Mouse (Mus musculus): ENCODE data around the gene Zmym3. TPM values are rescaled to one million over a fixed set of nuclear protein-coding genes. Genes with fewer than 3 reads are reported as not detected.
"Not testable (repeated sequence)": the region's sequence is repeated elsewhere in the genome, so short reads cannot be mapped to it uniquely, and the experiment has no call there.

The Zmym3 gene
- total RNA-seq, 1 experiment from 2014 or later: 31.3 TPM

- no peak for ATAC-seq (replicated peaks in 1 of 2; ENCODE audit: insufficient read depth in 1 of 2, low FRiP score in 2 of 2, low TSS enrichment in 1 of 2, low read depth in 1 of 2, poor library complexity in 2 of 2, severe bottlenecking in 2 of 2)
Observed at GRCm38 (mm10) chrX:101383455-101383854, 37.2 kb downstream of the Zmym3 start.

- ATAC-seq (replicated peaks in 1 of 2; ENCODE audit: insufficient read depth in 1 of 2, low FRiP score in 2 of 2, low TSS enrichment in 1 of 2, low read depth in 1 of 2, poor library complexity in 2 of 2, severe bottlenecking in 2 of 2): no peak
Observed at GRCm38 (mm10) chrX:101379744-101380143, 40.9 kb downstream of the Zmym3 start.

DNA sequence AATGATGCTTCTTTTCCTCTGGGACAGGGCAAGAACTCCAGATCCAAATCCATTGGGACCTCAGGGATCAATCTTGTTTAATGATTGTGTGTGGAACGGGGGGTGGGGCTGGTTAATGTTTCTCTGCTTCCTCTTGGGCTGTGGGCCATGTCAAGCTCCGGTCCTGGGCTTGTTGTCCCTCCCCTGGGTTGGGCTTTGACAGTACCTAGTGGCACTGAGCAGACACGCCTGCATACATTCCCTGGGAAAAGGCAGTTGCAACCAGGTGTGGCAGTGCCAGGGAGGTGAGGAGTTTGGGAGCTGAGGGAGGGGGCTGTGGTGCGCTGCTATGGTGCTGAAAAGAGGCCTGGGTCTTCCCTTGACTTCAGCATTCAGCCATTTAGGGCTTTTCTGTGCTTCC lies 43.6 kb downstream of the Zmym3 start:
- no peak for ATAC-seq (replicated peaks in 1 of 2; ENCODE audit: insufficient read depth in 1 of 2, low FRiP score in 2 of 2, low TSS enrichment in 1 of 2, low read depth in 1 of 2, poor library complexity in 2 of 2, severe bottlenecking in 2 of 2)

DNA sequence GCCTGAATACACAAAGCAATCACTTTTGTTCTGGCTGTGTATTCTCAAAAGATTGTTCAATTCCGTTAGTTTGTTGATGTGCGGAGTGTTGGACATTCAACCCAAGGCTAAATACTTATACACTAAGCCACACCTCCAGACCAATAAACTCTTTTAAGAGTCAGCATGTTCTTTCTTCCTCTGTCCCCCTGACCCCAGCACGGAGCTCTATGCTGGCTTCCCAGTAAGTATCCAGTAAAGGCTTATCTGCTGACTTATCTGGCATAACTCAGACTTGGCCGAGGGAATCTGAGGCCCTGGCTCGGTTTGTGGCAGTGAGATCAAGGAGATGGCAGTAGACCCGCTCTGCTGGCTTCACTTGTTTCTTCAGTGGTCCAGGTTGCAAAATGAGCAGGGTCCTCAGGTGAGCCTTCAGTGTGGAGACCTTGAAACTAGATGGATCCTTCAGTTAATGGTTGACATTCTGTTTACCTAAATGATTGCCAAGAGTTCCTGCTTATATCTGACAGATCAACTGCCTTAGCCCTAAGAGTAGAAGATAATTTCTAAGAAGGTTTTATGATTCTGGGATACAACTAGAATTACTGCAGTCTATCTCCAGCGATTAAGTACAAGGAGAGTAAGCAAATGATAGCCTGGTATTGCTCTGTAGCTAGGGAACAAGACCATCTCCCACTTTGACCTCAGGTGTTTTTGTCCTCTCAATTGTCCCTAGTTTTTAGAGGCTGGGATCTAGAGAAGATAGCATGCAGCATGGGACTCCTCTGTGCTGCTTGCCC lies 44.3 kb downstream of the Zmym3 start, which contains the start of gene Gjb1:
Gene Gjb1 (plus strand): TSS at position 189 of the 779 bp plus-strand sequence.
- ATAC-seq (replicated peaks in 1 of 2; ENCODE audit: insufficient read depth in 1 of 2, low FRiP score in 2 of 2, low TSS enrichment in 1 of 2, low read depth in 1 of 2, poor library complexity in 2 of 2, severe bottlenecking in 2 of 2): no peak

DNA sequence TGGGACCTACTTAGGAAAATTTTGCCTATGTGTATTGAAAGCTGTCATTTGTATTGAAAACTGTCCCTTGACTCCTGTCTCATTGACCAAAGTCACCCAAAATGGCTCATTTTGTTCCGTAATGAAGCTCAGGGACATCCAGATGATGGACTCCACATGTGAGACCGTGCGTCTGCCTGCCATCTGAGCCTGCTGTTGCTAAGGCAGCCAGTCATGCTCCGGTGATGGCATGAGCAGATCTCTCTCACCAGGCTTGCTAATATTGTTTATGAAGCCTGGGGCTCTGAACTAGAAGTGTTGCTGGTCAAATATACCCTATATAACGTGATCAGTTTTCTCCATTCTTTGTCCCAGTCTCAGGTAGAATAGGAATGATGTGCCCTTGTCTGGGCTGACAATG lies 47.7 kb downstream of the Zmym3 start:
- no peak for ATAC-seq (replicated peaks in 1 of 2; ENCODE audit: insufficient read depth in 1 of 2, low FRiP score in 2 of 2, low TSS enrichment in 1 of 2, low read depth in 1 of 2, poor library complexity in 2 of 2, severe bottlenecking in 2 of 2)

GRCm38 (mm10) chrX:101370573-101370972 lies 50.1 kb downstream of the Zmym3 start:
- ATAC-seq (replicated peaks in 1 of 2; ENCODE audit: insufficient read depth in 1 of 2, low FRiP score in 2 of 2, low TSS enrichment in 1 of 2, low read depth in 1 of 2, poor library complexity in 2 of 2, severe bottlenecking in 2 of 2): no peak

DNA sequence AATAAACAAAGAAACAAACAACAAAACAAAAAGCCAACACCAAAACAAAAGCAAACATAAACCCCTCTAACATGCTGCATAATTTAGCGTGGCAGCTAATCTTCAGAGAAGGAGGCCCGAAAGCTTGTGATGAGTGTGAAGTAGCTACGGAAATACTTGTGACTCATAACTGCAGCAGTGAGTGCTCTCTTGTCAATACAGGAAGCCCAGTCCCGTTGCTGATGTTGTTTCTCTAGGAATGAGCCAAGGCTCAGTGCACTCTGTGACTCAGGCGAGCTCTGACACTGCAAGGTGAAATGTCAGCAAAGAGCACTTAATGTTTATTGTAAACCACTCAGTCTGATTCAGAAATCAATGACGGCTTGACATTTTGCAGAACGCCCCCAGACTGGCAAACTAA lies 51.6 kb downstream of the Zmym3 start:
- no peak for ATAC-seq (replicated peaks in 1 of 2; ENCODE audit: insufficient read depth in 1 of 2, low FRiP score in 2 of 2, low TSS enrichment in 1 of 2, low read depth in 1 of 2, poor library complexity in 2 of 2, severe bottlenecking in 2 of 2)

- ATAC-seq (replicated peaks in 1 of 2; ENCODE audit: insufficient read depth in 1 of 2, low FRiP score in 2 of 2, low TSS enrichment in 1 of 2, low read depth in 1 of 2, poor library complexity in 2 of 2, severe bottlenecking in 2 of 2): not testable (repeated sequence)
Observed at GRCm38 (mm10) chrX:101358902-101359301, 61.7 kb downstream of the Zmym3 start.

Other genes starting within 250 kb of the Zmym3 start
- gene Snx12, start 198.3 kb downstream of the Zmym3 start, total RNA-seq (2017): 33.5 and 49.8 TPM in 2 replicates
- 17.7 and 18.0 TPM in 2 replicates for gene Foxo4, start 166.3 kb downstream of the Zmym3 start, total RNA-seq (2017)
- gene Gm614, start 156.9 kb downstream of the Zmym3 start, total RNA-seq (2017): not detected in 2 replicates
- 114 and 157 TPM in 2 replicates for gene Il2rg, start 152.6 kb downstream of the Zmym3 start, total RNA-seq (2017)
- gene Gm20489, start 151.8 kb downstream of the Zmym3 start, total RNA-seq (2017): not detected in 2 replicates
- gene Med12, start 146.8 kb downstream of the Zmym3 start, total RNA-seq (2017): 34.3 and 48.1 TPM in 2 replicates
- not detected in 2 replicates for gene Nlgn3, start 121.7 kb downstream of the Zmym3 start, total RNA-seq (2017)
- gene Gjb1, start 44.5 kb downstream of the Zmym3 start, total RNA-seq (2017): not detected in 2 replicates
- 556 and 591 TPM in 2 replicates for gene Nono, start 8.5 kb upstream of the Zmym3 start, total RNA-seq (2017)
- 1.7 and 6.1 TPM in 2 replicates for gene Itgb1bp2, start 28.2 kb upstream of the Zmym3 start, total RNA-seq (2017)
- 92.7 and 98.5 TPM in 2 replicates for gene Taf1, start 111.9 kb upstream of the Zmym3 start, total RNA-seq (2017)
- gene Ogt, start 219.2 kb upstream of the Zmym3 start, total RNA-seq (2017): 114 and 173 TPM in 2 replicates